Mouse (Mus musculus): ENCODE results near the gene Tuba4a.
A peak's percentile ranks its signal among the peaks of the same experiment; 100 is the strongest.

Gene Tuba4a

GRCm38 (mm10) chr1:75219531-75219930 lies at the start of gene Tuba4a:
Gene Tuba4a, minus strand, starts transcription at chr1:75219865.
- DNase-seq (ENCODE audit: low spot score), result no peak

- DNase-seq (ENCODE audit: low spot score), result no peak
These were observed 44.6 kb upstream of the Tuba4a start, which contains the start of gene Ptprn for GRCm38 (mm10) chr1:75264091-75264880. Gene Ptprn, minus strand, starts transcription at chr1:75264502.

GRCm38 (mm10) chr1:75262969-75263951 lies 43.6 kb upstream of the Tuba4a start:
- DNase-seq (ENCODE audit: low spot score), result no peak

- no peak for DNase-seq (ENCODE audit: low spot score)
These were observed 41.6 kb upstream of the Tuba4a start for GRCm38 (mm10) chr1:75261278-75261677.

DNA sequence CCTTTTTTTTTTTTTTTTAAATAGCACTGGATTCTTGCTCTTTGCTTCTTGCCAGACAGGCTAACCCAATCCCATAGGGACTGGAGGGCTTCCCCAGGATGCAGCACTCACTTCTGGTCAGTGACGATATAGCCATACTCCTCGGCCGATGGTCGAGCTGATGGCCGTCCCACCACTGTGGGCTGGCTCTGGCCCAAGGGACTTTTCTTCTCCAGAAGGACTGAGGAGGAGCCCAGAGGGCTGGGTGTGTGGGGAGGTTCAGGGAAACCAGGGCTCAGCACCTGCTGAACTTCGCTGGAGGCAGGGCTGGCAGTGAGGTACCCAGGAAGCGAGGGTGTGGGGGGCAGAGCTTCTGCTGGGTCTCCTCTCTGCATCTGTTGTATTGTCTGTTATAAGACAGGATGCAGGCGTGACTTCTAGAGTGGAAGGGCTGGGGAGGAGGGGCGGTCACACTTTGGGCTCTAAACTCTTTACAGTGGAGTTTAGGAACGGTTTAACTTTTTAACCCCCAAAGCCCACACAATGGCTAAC lies 35.9 kb upstream of the Tuba4a start:
- no peak for DNase-seq (ENCODE audit: low spot score)

GRCm38 (mm10) chr1:75254625-75255013 lies 35.0 kb upstream of the Tuba4a start:
- no peak for DNase-seq (ENCODE audit: low spot score)

GRCm38 (mm10) chr1:75253849-75254624 lies 34.4 kb upstream of the Tuba4a start:
- peak; percentile 79 for DNase-seq (ENCODE audit: low spot score)

GRCm38 (mm10) chr1:75253029-75253428 lies 33.4 kb upstream of the Tuba4a start:
- no peak for DNase-seq (ENCODE audit: low spot score)

- no peak for DNase-seq (ENCODE audit: low spot score)
These were observed 32.6 kb upstream of the Tuba4a start for GRCm38 (mm10) chr1:75252308-75252707.

DNA sequence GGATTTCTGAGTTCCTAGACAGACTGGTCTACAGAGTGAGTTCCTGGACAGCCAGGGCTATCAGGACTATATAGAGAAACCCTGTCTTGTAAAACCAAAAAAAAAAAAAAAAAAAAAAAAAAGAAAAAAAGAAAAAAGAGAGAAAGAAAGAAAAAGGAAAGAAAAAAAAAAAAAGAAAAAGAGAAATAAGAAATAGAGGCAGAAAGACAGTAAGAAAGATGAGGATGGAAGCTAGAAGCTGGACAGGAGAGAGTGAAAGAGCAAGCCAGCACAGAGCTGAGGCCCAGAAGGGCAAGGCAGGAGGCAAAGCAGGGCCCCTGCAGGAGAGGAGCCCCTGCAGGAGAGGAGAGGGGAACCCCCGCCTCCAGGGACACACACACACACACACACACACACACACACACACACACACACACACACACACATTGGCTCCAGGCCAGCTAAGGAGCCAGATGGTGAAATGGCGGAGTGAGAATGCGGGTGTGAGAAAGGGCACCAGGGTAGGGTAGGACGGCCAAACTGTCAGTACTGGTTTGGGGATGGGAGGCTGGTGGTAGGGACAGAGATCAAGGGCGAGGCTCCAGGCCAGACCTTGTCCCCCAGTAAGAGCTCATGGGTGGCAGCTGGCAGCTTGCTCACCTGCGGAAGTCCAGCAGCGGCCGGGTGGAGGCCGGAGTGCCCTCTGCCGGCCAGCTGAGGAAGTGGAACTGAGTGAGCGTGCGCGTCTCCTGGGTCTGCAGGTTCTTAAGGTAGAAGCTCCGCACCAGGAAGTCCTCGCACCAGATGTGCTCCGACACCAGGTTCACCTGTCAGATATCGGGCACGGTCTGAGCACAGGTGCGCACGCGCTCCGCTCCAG lies 31.7 kb upstream of the Tuba4a start:
- DNase-seq (ENCODE audit: low spot score), result peak; percentile 82

DNA sequence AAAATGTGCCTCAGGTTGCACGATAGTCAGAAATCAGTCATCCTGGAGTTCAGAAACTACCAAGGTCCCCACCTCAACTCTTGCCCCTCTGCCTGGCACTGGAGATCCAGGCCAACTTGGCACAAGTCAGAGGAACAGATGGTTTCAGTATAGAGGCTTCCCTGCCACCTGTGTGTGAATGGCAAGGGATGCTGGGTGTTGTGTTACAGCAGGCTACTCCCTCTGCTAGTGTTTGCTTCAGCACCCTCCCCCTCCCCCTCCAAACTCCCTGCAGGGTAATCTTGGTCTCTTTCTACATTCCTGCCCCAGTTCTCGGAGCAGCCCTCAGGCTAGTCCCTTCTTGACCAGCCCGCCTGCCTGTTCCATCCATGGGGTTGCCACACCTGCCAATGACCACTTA lies 30.8 kb upstream of the Tuba4a start:
- DNase-seq (ENCODE audit: low spot score), result no peak

DNA sequence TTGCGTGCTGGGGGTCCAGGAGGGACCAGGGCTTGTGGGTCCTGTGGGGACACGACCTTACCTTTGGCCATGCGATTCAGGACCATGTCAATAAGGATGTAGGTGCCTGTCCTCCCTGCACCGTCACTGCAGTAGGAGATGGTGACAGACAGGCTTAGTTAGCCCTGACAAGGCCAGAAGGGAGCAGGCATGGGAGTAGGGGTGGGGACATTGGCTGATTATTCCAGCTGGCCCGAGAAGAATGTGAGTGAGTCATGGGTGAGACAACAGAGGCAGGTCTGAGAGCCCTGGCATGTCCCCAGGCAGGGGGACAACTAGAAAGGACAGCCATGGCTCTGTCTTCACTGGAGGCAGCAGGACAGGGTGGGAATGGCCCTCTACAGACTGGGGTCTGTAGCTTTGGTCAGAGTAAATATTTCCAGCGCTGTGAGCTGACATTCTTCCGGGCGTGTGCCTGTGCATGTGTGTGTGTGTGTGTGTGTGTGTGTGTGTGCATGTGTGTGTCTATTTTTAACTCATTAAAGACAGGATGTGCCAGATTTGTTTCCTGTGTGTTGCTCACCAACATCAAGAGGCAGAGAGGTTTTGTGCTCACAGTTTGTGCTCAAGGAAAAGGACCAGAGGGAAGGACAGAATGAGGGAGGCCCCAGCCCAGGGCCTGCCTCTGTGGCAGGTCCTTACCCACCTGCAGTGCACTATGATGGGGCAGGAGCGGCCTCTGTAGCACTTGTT lies 28.5 kb upstream of the Tuba4a start:
- no peak for DNase-seq (ENCODE audit: low spot score)

DNA sequence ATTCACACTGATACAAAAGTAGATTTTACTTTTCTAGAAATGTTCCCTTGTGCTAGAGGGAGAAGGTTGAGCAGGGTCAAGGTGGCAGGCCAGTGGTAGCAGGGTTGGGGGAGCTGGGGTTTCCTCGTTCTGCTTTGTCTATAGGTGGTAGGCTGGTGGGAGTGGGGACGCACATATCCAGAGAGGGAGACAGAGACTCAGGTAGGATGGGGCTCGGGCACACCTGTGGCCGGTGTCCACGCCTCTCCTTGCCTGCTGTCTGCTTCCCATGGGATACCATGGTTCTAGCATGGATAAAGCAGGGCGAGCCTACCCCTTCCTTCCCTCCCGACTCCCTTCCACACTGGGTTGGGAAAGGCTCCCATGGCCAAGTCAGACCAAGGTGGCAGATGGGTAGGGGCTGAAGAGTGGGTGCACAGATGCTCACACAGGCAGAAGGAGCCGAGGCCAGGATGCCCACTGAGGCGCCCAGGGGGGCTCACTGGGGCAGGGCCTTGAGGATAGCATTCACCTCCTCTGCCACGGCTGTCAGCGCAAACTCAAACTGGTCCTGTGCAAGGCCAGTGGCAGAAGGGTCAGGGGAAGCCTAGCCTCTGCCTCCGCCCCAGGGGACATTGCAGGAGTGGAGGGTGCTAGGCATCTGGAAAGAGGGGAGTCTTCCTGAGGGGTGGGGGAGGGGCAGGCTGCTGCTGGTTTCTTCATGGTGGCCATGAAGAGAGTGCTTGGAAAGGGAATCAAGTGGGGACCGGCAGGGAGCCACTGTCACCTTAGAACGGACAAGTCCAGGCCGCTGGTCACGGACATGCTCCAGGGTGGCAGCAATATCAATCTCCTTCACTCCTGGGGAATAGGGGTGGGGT lies 27.6 kb upstream of the Tuba4a start:
- DNase-seq (ENCODE audit: low spot score), result no peak

GRCm38 (mm10) chr1:75244836-75245235 lies 25.2 kb upstream of the Tuba4a start:
- DNase-seq (ENCODE audit: low spot score), result no peak

- no peak for DNase-seq (ENCODE audit: low spot score)
These were observed 24.6 kb upstream of the Tuba4a start for GRCm38 (mm10) chr1:75244175-75244826.

- DNase-seq (ENCODE audit: low spot score), result no peak
These were observed 23.7 kb upstream of the Tuba4a start for GRCm38 (mm10) chr1:75243411-75243810.

- no peak for DNase-seq (ENCODE audit: low spot score)
These were observed 19.9 kb upstream of the Tuba4a start for GRCm38 (mm10) chr1:75239591-75239990.

Measured in spleen, adult 12 weeks (tissue).